Mouse (Mus musculus): ENCODE results near the gene Cstb. TPM values are rescaled to one million over a fixed set of nuclear protein-coding genes. Genes with fewer than 3 reads are reported as not detected.
"Not testable (repeated sequence)": the region's sequence is repeated elsewhere in the genome, so short reads cannot be mapped to it uniquely, and the experiment has no call there.

Gene Cstb
- polyA plus RNA-seq, 1 experiment from 2014 or later, result 136 TPM

- Histone ChIP-seq H3K9me3 (no peaks in the 10 kb centered on the region), H3K36me3 (peaks cover 82% of the 10 kb centered on the region), H3K27me3 (ENCODE audit: insufficient read depth, poor library complexity, severe bottlenecking) (no peaks in the 10 kb centered on the region), H3K4me1 (peaks cover 26% of the 10 kb centered on the region), H3K4me3 (no peak overlapping the region), H3K27ac (no peak overlapping the region)
- no peak for DNase-seq (ENCODE audit: low spot score)
- 91% methylated on average over 14 of the region's 14 CpGs for WGBS
Measured at GRCm38 (mm10) chr10:78402301-78402922, 23.1 kb upstream of the Cstb start.

- H3K36me3 ChIP-seq, result peaks cover 96% of the 10 kb centered on the region
- WGBS, result 91% methylated on average over 6 of the region's 6 CpGs
- DNase-seq (ENCODE audit: low spot score), result no peak
- H3K4me1 ChIP-seq, result peaks cover under 1% of the 10 kb centered on the region; the same call in 1 of the 2 replicates
- H3K4me3 ChIP-seq, result no peak overlapping the region
- no peak overlapping the region for H3K27ac ChIP-seq
- H3K27me3 ChIP-seq (ENCODE audit: insufficient read depth, poor library complexity, severe bottlenecking), result no peaks in the 10 kb centered on the region
- no peaks in the 10 kb centered on the region for H3K9me3 ChIP-seq
Measured at GRCm38 (mm10) chr10:78406152-78406551, 19.3 kb upstream of the Cstb start.

- peaks cover 88% of the 10 kb centered on the region for H3K36me3 ChIP-seq
- H3K27ac ChIP-seq, result no peak overlapping the region
- DNase-seq (ENCODE audit: low spot score), result no peak
- H3K4me1 ChIP-seq, result peaks cover 9% of the 10 kb centered on the region; the same call in 1 of the 2 replicates
- H3K9me3 ChIP-seq, result no peaks in the 10 kb centered on the region
- 81% methylated on average over 4 of the region's 4 CpGs for WGBS
- H3K4me3 ChIP-seq, result no peak overlapping the region
- H3K27me3 ChIP-seq (ENCODE audit: insufficient read depth, poor library complexity, severe bottlenecking), result no peaks in the 10 kb centered on the region
Measured at GRCm38 (mm10) chr10:78407132-78407531, 18.3 kb upstream of the Cstb start.

- no peak overlapping the region for H3K4me3 ChIP-seq
- DNase-seq (ENCODE audit: low spot score), result no peak
- 85% methylated on average over 9 of the region's 9 CpGs for WGBS
- H3K36me3 ChIP-seq, result peaks cover 68% of the 10 kb centered on the region
- no peaks in the 10 kb centered on the region for H3K9me3 ChIP-seq
- no peaks in the 10 kb centered on the region for H3K27me3 ChIP-seq (ENCODE audit: insufficient read depth, poor library complexity, severe bottlenecking)
- H3K4me1 ChIP-seq, result peaks cover 14% of the 10 kb centered on the region; the same call in 1 of the 2 replicates
- H3K27ac ChIP-seq, result no peak overlapping the region
Measured at GRCm38 (mm10) chr10:78409035-78409788, 16.3 kb upstream of the Cstb start.

GRCm38 (mm10) chr10:78411851-78412250 is 13.6 kb upstream of the Cstb start:
- Histone ChIP-seq H3K4me3 (peak overlapping the region; percentile 81), H3K27ac (peak overlapping the region; percentile 93), H3K36me3 (peaks cover 43% of the 10 kb centered on the region), H3K4me1 (peaks cover 14% of the 10 kb centered on the region; the same call in 1 of the 2 replicates), H3K9me3 (no peaks in the 10 kb centered on the region), H3K27me3 (ENCODE audit: insufficient read depth, poor library complexity, severe bottlenecking) (no peaks in the 10 kb centered on the region)
- WGBS, result 18% methylated on average over 8 of the region's 8 CpGs
- no peak for DNase-seq (ENCODE audit: low spot score)

GRCm38 (mm10) chr10:78412319-78413151 is 12.9 kb upstream of the Cstb start, which contains the start of gene Rrp1:
TSS of gene Rrp1 (minus strand) at chr10:78413043.
- H3K27ac ChIP-seq, result peak within 1 kb of the TSS; percentile 93
- H3K36me3 ChIP-seq, result peaks cover 37% of the 10 kb centered on the region
- H3K27me3 ChIP-seq (ENCODE audit: insufficient read depth, poor library complexity, severe bottlenecking), result no peaks in the 10 kb centered on the region
- peaks cover 14% of the 10 kb centered on the region; the same call in 1 of the 2 replicates for H3K4me1 ChIP-seq
- peak within 1 kb of the TSS; percentile 81 for H3K4me3 ChIP-seq
- H3K9me3 ChIP-seq, result no peaks in the 10 kb centered on the region
- WGBS, result under 1% methylated on average over 70 of the region's 70 CpGs
- peak; percentile 96 for DNase-seq (ENCODE audit: low spot score)

- WGBS, result 47% methylated on average over 7 of the region's 7 CpGs
- H3K36me3 ChIP-seq, result peaks cover 33% of the 10 kb centered on the region
- peak overlapping the region; percentile 93; the same call in 1 of the 2 replicates for H3K27ac ChIP-seq
Measured at GRCm38 (mm10) chr10:78413152-78413520, 12.3 kb upstream of the Cstb start.

GRCm38 (mm10) chr10:78414936-78415335 is 10.5 kb upstream of the Cstb start:
- DNase-seq (ENCODE audit: low spot score); H3K27me3 ChIP-seq (ENCODE audit: insufficient read depth, poor library complexity, severe bottlenecking); H3K27ac ChIP-seq; H3K9me3 ChIP-seq; H3K4me3 ChIP-seq: not testable (repeated sequence)
- Histone ChIP-seq H3K4me1 (peaks cover 14% of the 10 kb centered on the region; the same call in 1 of the 2 replicates), H3K36me3 (peaks cover 15% of the 10 kb centered on the region)
- 73% methylated on average over 3 of the region's 4 CpGs for WGBS

More at GRCm38 (mm10) chr10:78413152-78413520, 12.3 kb upstream of the Cstb start:
- H3K4me1 ChIP-seq, result peaks cover 14% of the 10 kb centered on the region; the same call in 1 of the 2 replicates
- H3K4me3 ChIP-seq, result peak overlapping the region; percentile 81
- no peaks in the 10 kb centered on the region for H3K27me3 ChIP-seq (ENCODE audit: insufficient read depth, poor library complexity, severe bottlenecking)
- no peak for DNase-seq (ENCODE audit: low spot score)
- H3K9me3 ChIP-seq, result no peaks in the 10 kb centered on the region

GRCm38 (mm10) chr10:78417888-78418287 is 7.6 kb upstream of the Cstb start:
- WGBS, result 53% methylated on average over 5 of the region's 5 CpGs
- no peak for DNase-seq (ENCODE audit: low spot score)
- Histone ChIP-seq H3K9me3 (no peaks in the 10 kb centered on the region), H3K27me3 (ENCODE audit: insufficient read depth, poor library complexity, severe bottlenecking) (no peaks in the 10 kb centered on the region), H3K36me3 (no peaks in the 10 kb centered on the region), H3K27ac (no peak overlapping the region), H3K4me1 (peaks cover 5% of the 10 kb centered on the region; the same call in 1 of the 2 replicates), H3K4me3 (no peak overlapping the region)

GRCm38 (mm10) chr10:78418791-78419190 is 6.7 kb upstream of the Cstb start:
- WGBS, result 87% methylated on average over 2 of the region's 2 CpGs
- Histone ChIP-seq H3K27me3 (ENCODE audit: insufficient read depth, poor library complexity, severe bottlenecking) (no peaks in the 10 kb centered on the region), H3K4me1 (no peaks in the 10 kb centered on the region), H3K9me3 (no peaks in the 10 kb centered on the region), H3K36me3 (no peaks in the 10 kb centered on the region), H3K4me3 (no peak overlapping the region), H3K27ac (no peak overlapping the region)
- DNase-seq (ENCODE audit: low spot score), result no peak

- Histone ChIP-seq H3K9me3 (no peaks in the 10 kb centered on the region), H3K27me3 (ENCODE audit: insufficient read depth, poor library complexity, severe bottlenecking) (no peaks in the 10 kb centered on the region), H3K36me3 (no peaks in the 10 kb centered on the region), H3K4me1 (peaks cover 5% of the 10 kb centered on the region), H3K27ac (no peak overlapping the region), H3K4me3 (no peak overlapping the region)
- WGBS, result 84% methylated on average over 2 of the region's 2 CpGs
- no peak for DNase-seq (ENCODE audit: low spot score)
Measured at GRCm38 (mm10) chr10:78420929-78421328, 4.5 kb upstream of the Cstb start.

GRCm38 (mm10) chr10:78422614-78423013 is 2.9 kb upstream of the Cstb start:
- no peak for DNase-seq (ENCODE audit: low spot score)
- Histone ChIP-seq H3K27me3 (ENCODE audit: insufficient read depth, poor library complexity, severe bottlenecking) (no peaks in the 10 kb centered on the region), H3K4me1 (peaks cover 13% of the 10 kb centered on the region), H3K4me3 (no peak overlapping the region), H3K36me3 (peaks cover 8% of the 10 kb centered on the region), H3K9me3 (no peaks in the 10 kb centered on the region), H3K27ac (no peak overlapping the region)
- 85% methylated on average over 3 of the region's 3 CpGs for WGBS
